Mouse (Mus musculus): Measurements from ENCODE around the gene Gm12169.
"Not testable (repeated sequence)": the region's sequence is repeated elsewhere in the genome, so short reads cannot be mapped to it uniquely, and the experiment has no call there.

Gene Gm12169

GRCm38 (mm10) chr11:46523912-46524311, at the start of gene Gm12169:
Gene Gm12169, plus strand, starts transcription at chr11:46524212.
- DNase-seq (ENCODE audit: low read depth), result no peak

GRCm38 (mm10) chr11:46474220-46474619, 49.8 kb upstream of the Gm12169 start:
- no peak for DNase-seq (ENCODE audit: low read depth)

GRCm38 (mm10) chr11:46479311-46479710, 44.7 kb upstream of the Gm12169 start:
- no peak for DNase-seq (ENCODE audit: low read depth)

GRCm38 (mm10) chr11:46480517-46480916, 43.5 kb upstream of the Gm12169 start:
- DNase-seq (ENCODE audit: low read depth), result no peak

GRCm38 (mm10) chr11:46488231-46488630, 35.8 kb upstream of the Gm12169 start:
- DNase-seq (ENCODE audit: low read depth), result peak; percentile 11

- no peak for DNase-seq (ENCODE audit: low read depth)
Observed at GRCm38 (mm10) chr11:46488650-46489049, 35.4 kb upstream of the Gm12169 start.

GRCm38 (mm10) chr11:46507146-46507545, 16.9 kb upstream of the Gm12169 start:
- no peak for DNase-seq (ENCODE audit: low read depth)

GRCm38 (mm10) chr11:46509900-46510299, 14.1 kb upstream of the Gm12169 start:
- peak; percentile 4 for DNase-seq (ENCODE audit: low read depth)

- DNase-seq (ENCODE audit: low read depth), result not testable (repeated sequence)
Observed at GRCm38 (mm10) chr11:46521341-46521740, 2.7 kb upstream of the Gm12169 start.

GRCm38 (mm10) chr11:46522719-46523118, 1.3 kb upstream of the Gm12169 start:
- peak; percentile 16 for DNase-seq (ENCODE audit: low read depth)

GRCm38 (mm10) chr11:46530149-46530548, 6.1 kb downstream of the Gm12169 start:
- DNase-seq (ENCODE audit: low read depth), result no peak

GRCm38 (mm10) chr11:46536978-46537377, 13.0 kb downstream of the Gm12169 start:
- DNase-seq (ENCODE audit: low read depth), result no peak

GRCm38 (mm10) chr11:46543530-46543929, 19.5 kb downstream of the Gm12169 start:
- no peak for DNase-seq (ENCODE audit: low read depth)

- no peak for DNase-seq (ENCODE audit: low read depth)
Observed at GRCm38 (mm10) chr11:46549721-46550120, 25.7 kb downstream of the Gm12169 start.

GRCm38 (mm10) chr11:46552741-46553140, 28.7 kb downstream of the Gm12169 start:
- peak; percentile 24 for DNase-seq (ENCODE audit: low read depth)

GRCm38 (mm10) chr11:46561096-46561495, 37.1 kb downstream of the Gm12169 start:
- DNase-seq (ENCODE audit: low read depth), result no peak

- no peak for DNase-seq (ENCODE audit: low read depth)
Observed at GRCm38 (mm10) chr11:46564671-46565070, 40.7 kb downstream of the Gm12169 start.

GRCm38 (mm10) chr11:46565967-46566366, 42.0 kb downstream of the Gm12169 start:
- DNase-seq (ENCODE audit: low read depth), result no peak

GRCm38 (mm10) chr11:46569107-46569506, 45.1 kb downstream of the Gm12169 start:
- peak; percentile 7 for DNase-seq (ENCODE audit: low read depth)

- DNase-seq (ENCODE audit: low read depth), result no peak
Observed at GRCm38 (mm10) chr11:46571327-46571726, 47.3 kb downstream of the Gm12169 start, which contains the start of gene BC053393. Gene BC053393, plus strand, starts transcription at chr11:46571536.

GRCm38 (mm10) chr11:46578771-46579281, 54.8 kb downstream of the Gm12169 start:
- peak; percentile 8 for DNase-seq (ENCODE audit: low read depth)

GRCm38 (mm10) chr11:46580428-46580827, 56.4 kb downstream of the Gm12169 start:
- DNase-seq (ENCODE audit: low read depth), result no peak

GRCm38 (mm10) chr11:46582741-46583140, 58.7 kb downstream of the Gm12169 start:
- DNase-seq (ENCODE audit: low read depth), result no peak
